Mouse (Mus musculus) myocyte (in vitro differentiated cells): ENCODE results near the gene Cdc7.

ENCODE experiments used
- E2F4 ChIP-seq: IDR thresholded peaks from one replicate; pipeline ENCODE4 v1.6.1; 2011; ENCODE audit warnings: mild to moderate bottlenecking, control low read depth, moderate library complexity; ENCODE audit not compliant: insufficient read depth
- MAX ChIP-seq: IDR thresholded peaks from one replicate; pipeline ENCODE4 v1.6.1; 2011; ENCODE audit warnings: low read depth, mild to moderate bottlenecking, control low read depth
- POLR2A ChIP-seq: IDR thresholded peaks from one replicate; pipeline ENCODE4 v1.6.1; 2011; ENCODE audit warnings: low read depth, mild to moderate bottlenecking, control low read depth, moderate library complexity; ENCODE audit not compliant: insufficient read length
- POLR2AphosphoS2 ChIP-seq: IDR thresholded peaks from one replicate; pipeline ENCODE4 v1.6.1; 2011; ENCODE audit warnings: low read depth, control low read depth; ENCODE audit not compliant: insufficient read length
- SRF ChIP-seq: IDR thresholded peaks from one replicate; pipeline ENCODE4 v1.6.1; 2011; ENCODE audit warnings: low read depth; ENCODE audit not compliant: control insufficient read depth, insufficient read length
- TCF12 ChIP-seq: IDR thresholded peaks from one replicate; pipeline ENCODE4 v1.6.1; 2011; ENCODE audit warnings: mild to moderate bottlenecking, control low read depth; ENCODE audit not compliant: poor library complexity, insufficient read depth, severe bottlenecking
- TCF3 ChIP-seq: IDR thresholded peaks from one replicate; pipeline ENCODE4 v1.6.1; 2011; ENCODE audit warnings: low read depth, control low read depth; ENCODE audit not compliant: insufficient read length

- TF ChIP-seq E2F4 (no peak), POLR2AphosphoS2 (no peak), POLR2A (no peak), MAX (no peak), TCF3 (no peak), TCF12 (no peak), SRF (no peak)
These were observed 61.2 kb downstream of the Cdc7 start for GRCm38 (mm10) chr5:107025371-107025770.
